Mouse (Mus musculus) midbrain, embryonic 15.5 days (tissue): ENCODE data around the gene Tex37. TPM values are rescaled to one million over a fixed set of nuclear protein-coding genes. Genes with fewer than 3 reads are reported as not detected.

Experiments used
- ATAC-seq: fragments of 200-750 bp; cut with Nextera tagmentation; replicated peaks from 2 replicates; pipeline ENCODE4 v1.8.0; 2017; ENCODE audit warnings: moderate TSS enrichment
- H3K27ac ChIP-seq: fragments of 300-500 bp; sonication (generic); 2 replicates; pipeline ENCODE4 v1.5.1; 2015; ENCODE audit warnings: mild to moderate bottlenecking, inconsistent platforms
- H3K27me3 ChIP-seq: fragments of 300-500 bp; sonication (generic); replicated peaks from 2 replicates; pipeline ENCODE4 v1.6.1; 2015; ENCODE audit warnings: inconsistent platforms
- H3K36me3 ChIP-seq: fragments of 300-500 bp; sonication (generic); replicated peaks from 2 replicates; pipeline ENCODE4 v1.6.1; 2015; ENCODE audit warnings: inconsistent platforms
- H3K4me1 ChIP-seq: fragments of 300-500 bp; sonication (generic); 2 replicates; pipeline ENCODE4 v1.6.1; 2015; ENCODE audit warnings: inconsistent platforms
- H3K4me2 ChIP-seq: fragments of 300-500 bp; sonication (generic); 2 replicates; pipeline ENCODE4 v1.6.1; 2015; ENCODE audit warnings: inconsistent platforms, mild to moderate bottlenecking, moderate library complexity
- H3K4me3 ChIP-seq: fragments of 300-500 bp; sonication (generic); 2 replicates; pipeline ENCODE4 v1.5.1; 2015; ENCODE audit warnings: mild to moderate bottlenecking, inconsistent platforms
- H3K9ac ChIP-seq: fragments of 300-500 bp; sonication (generic); 2 replicates; pipeline ENCODE4 v1.6.1; 2015; ENCODE audit warnings: mild to moderate bottlenecking, inconsistent platforms
- H3K9me3 ChIP-seq: fragments of 300-500 bp; sonication (generic); 2 replicates; pipeline ENCODE4 v1.6.1; 2016; ENCODE audit warnings: inconsistent platforms
- WGBS: fragments of 180-500 bp; shearing (Covaris S2); methylation state at CpG from one replicate; pipeline ENCODE4 v1.1.7; 2015; ENCODE audit warnings: mixed read lengths; 5-methylcytosine and 5-hydroxymethylcytosine counted together
- polyA plus RNA-seq: library from polyadenylated mRNA; unstranded; fragments of >200 nt; fragmentation: Nextera tagmentation; extraction: Ambion mirVana; gene quantifications from 2 replicates; pipeline ENCODE4 v1.2.1, GENCODE M21; 2015

Gene Tex37
- polyA plus RNA-seq, 1 experiment from 2014 or later: not detected

DNA sequence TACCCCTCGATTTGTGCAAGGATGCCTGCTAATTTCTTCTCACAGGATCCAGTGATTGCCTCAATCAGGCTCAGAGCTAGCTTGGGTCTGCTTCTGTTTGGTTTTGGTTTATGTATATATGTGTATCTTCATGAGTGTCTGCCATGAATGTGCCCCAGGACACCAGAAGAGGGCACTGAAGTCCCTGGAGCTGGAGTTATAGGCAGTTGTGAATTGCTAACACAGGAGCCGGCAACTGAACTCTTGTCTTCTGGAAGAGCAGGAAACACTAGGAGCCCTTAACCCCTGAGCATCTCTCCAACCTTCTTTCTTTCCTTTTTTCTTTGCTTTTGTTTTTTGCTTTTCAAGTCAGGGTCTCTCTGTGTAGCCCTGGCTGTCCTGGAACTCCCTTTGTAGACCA, 13.1 kb upstream of the Tex37 start:
- Histone ChIP-seq H3K27ac (no peak overlapping the region), H3K9me3 (no peaks in the 10 kb centered on the region), H3K9ac (no peak overlapping the region), H3K4me2 (no peak overlapping the region), H3K4me1 (peaks cover 3% of the 10 kb centered on the region; the same call in 1 of the 2 replicates), H3K4me3 (no peak overlapping the region), H3K27me3 (no peaks in the 10 kb centered on the region), H3K36me3 (no peaks in the 10 kb centered on the region)
- 88% methylated on average over 2 of the region's 2 CpGs for WGBS
- ATAC-seq: no peak

DNA sequence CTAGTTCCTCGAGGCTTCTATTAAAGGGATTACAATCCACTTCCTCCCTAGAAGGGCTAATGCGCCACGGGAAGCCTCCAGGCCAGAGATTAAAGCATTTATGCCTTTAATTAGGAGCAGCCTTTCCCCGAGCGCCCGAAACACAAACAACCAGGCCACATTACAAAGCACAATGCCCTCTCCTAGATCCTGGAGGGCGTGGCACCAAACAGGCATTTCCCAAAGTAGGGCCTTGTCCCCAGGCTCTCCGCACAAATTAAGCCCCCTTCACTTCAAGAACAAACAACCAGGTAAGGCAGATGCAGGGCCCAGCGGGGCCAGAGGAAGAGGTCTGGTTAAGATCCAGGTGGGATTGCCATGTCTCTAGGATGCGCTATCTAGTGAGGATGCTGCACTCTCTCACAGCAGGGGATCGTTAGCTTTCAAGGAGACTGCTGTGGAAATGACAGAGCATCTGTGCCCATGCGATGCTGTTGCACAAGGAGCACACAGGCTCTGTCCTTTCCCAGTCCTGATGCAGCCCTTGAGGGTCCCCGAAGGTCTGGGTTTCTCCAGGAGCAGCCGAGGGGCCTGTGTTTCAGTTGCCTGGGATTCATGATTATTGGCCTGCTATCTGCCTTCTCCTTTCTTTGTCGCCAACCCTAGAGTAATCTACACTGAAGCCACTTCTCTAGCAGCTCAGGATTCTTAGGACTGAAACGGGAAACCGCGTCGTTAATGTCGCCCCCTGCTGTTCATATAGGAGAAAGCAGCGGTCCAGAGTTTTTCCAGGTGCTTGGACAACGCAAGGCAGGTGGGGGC, 2.7 kb upstream of the Tex37 start:
- H3K27ac ChIP-seq: peak overlapping the region; percentile 70
- peaks cover 10% of the 10 kb centered on the region for H3K4me1 ChIP-seq
- peak overlapping the region; percentile 23 for H3K9ac ChIP-seq
- peak overlapping the region; percentile 11; the same call in 1 of the 2 replicates for H3K4me3 ChIP-seq
- 3% methylated on average over 22 of the region's 22 CpGs for WGBS
- ATAC-seq: peak; percentile 88
- H3K36me3 ChIP-seq: no peaks in the 10 kb centered on the region
- no peaks in the 10 kb centered on the region for H3K27me3 ChIP-seq
- no peaks in the 10 kb centered on the region for H3K9me3 ChIP-seq
- peak overlapping the region; percentile 46 for H3K4me2 ChIP-seq

DNA sequence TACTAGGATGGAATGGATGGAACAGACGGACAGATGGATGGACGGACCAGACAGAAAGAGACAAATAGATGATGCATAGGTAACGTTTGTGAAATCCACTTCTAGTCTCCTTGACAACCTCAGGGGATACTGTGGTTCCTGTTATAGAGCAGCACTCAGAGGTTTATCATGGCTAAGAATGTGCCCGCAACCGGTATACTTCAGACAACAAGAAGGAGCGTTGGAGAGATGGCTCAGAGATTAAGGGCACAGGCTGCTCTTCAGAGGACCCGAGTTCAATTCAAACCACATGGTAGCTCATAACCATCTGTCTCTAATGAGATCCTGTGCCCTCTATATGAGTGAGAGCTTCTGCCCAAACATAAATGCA, 6.3 kb downstream of the Tex37 start:
- no peak overlapping the region for H3K27ac ChIP-seq
- no peaks in the 10 kb centered on the region; the same call in 1 of the 2 replicates for H3K4me1 ChIP-seq
- WGBS: 62% methylated on average over 7 of the region's 7 CpGs
- H3K4me2 ChIP-seq: peak overlapping the region; percentile 42
- H3K27me3 ChIP-seq: no peaks in the 10 kb centered on the region
- ATAC-seq: peak; percentile 51
- H3K4me3 ChIP-seq: peak overlapping the region; percentile 15
- no peaks in the 10 kb centered on the region for H3K9me3 ChIP-seq
- H3K9ac ChIP-seq: no peak overlapping the region
- H3K36me3 ChIP-seq: no peaks in the 10 kb centered on the region

DNA sequence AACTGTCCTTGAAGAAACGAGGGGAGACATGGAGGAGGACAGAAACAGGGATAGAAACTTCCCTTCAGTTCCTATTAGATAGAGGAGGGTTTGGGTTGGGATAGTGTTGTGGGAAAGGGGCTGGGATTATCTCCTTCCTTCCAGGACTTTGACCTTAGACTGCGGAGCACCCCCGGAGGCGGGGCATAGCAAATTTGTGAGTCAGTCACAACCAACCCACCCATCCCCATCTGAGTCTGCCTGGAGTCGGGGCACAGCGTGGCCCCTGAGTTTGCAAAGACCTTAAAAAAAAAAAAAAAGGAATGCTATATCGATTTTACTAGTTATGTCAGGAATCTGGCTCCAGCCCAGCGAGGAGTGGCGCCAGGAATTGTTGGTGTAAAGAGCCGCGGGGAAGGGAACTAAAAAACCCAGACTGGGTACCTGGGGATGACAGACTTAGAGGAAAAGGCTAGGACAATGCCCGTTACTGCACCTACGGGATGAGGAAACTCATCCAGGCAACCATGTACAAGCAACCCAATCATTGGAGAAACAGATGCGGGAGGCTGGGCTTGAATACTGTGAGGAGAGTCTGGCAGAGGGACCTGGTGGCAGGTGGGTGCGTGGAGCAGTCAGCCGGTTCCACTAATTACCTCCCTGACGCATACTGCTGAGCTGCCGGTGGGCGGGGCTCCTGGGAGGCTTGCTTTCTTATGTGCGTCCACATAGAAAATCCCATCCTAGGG, 6.9 kb downstream of the Tex37 start:
- H3K9me3 ChIP-seq: no peaks in the 10 kb centered on the region
- peak overlapping the region; percentile 15 for H3K4me3 ChIP-seq
- H3K4me2 ChIP-seq: peak overlapping the region; percentile 42
- peaks cover 3% of the 10 kb centered on the region; the same call in 1 of the 2 replicates for H3K36me3 ChIP-seq
- WGBS: 17% methylated on average over 20 of the region's 20 CpGs
- ATAC-seq: peak; percentile 77
- H3K27ac ChIP-seq: no peak overlapping the region
- no peaks in the 10 kb centered on the region for H3K27me3 ChIP-seq
- no peak overlapping the region for H3K9ac ChIP-seq
- no peaks in the 10 kb centered on the region; the same call in 1 of the 2 replicates for H3K4me1 ChIP-seq

DNA sequence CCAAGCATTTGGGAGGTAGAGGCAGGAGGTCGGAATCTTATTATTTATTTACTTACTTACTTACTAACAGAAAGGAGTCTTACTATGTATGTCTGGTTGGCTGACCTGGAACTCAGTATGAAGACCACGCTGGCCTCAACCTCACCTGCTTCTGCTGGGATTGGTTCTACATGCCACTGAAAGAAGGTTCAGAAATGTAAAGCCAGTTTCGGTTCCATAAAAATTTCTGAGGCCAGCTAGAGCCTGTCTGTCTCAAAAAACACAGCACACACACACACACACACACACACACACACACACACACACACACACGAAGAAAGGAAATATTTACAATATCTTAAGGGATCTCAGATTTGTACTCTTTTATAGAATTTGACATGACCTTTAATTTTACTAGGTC, 8.4 kb downstream of the Tex37 start:
- H3K9ac ChIP-seq: no peak overlapping the region
- no peaks in the 10 kb centered on the region; the same call in 1 of the 2 replicates for H3K4me1 ChIP-seq
- no peak overlapping the region for H3K27ac ChIP-seq
- H3K36me3 ChIP-seq: peaks cover 11% of the 10 kb centered on the region; the same call in 1 of the 2 replicates
- H3K9me3 ChIP-seq: no peaks in the 10 kb centered on the region
- ATAC-seq: no peak
- 84% methylated on average over 4 of the region's 4 CpGs for WGBS
- no peak overlapping the region for H3K4me3 ChIP-seq
- H3K27me3 ChIP-seq: no peaks in the 10 kb centered on the region
- no peak overlapping the region for H3K4me2 ChIP-seq

DNA sequence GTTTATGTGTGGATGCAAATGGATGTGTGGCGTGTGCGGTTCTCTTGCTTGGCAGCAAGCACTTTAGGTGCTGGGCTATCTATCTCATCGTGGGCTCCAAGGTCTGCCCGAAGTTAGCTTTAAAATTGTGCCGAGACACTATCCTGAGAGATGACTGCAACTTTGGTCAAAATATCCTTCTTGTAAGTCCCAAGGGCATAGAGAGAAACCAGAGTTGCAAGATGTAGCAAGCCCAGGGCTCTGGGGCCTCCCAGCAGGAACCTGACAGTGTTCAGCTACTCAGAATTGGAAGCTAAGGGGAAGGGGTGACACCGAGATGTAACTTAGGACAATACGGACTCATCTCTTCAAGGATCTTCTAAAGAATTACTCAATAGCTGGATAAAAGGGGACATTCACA, 9.2 kb downstream of the Tex37 start:
- ATAC-seq: no peak
- no peaks in the 10 kb centered on the region for H3K27me3 ChIP-seq
- 91% methylated on average over 7 of the region's 7 CpGs for WGBS

DNA sequence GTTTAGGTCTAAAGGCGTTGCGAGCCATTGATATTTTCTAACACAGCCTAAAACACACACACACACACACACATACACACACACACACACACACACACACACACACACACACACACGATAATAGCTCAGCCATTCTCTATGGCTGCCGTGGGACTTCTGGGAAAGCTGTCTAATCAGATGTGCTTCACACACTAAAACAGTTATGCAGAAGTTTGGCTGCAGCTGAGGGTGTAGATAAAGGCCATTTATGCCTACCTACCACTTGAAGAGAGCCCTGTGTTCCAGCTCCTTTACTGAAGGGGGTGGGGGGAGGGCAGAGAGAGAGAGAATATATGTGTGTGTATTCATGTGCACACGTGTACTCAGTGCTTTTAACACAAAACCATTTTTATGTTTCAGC, 15.0 kb downstream of the Tex37 start:
- WGBS: 86% methylated on average over 5 of the region's 5 CpGs
- no peaks in the 10 kb centered on the region for H3K27me3 ChIP-seq
- no peaks in the 10 kb centered on the region for H3K9me3 ChIP-seq
- no peak overlapping the region for H3K9ac ChIP-seq
- no peak overlapping the region for H3K4me3 ChIP-seq
- peaks cover 24% of the 10 kb centered on the region for H3K36me3 ChIP-seq
- no peak overlapping the region for H3K27ac ChIP-seq
- H3K4me1 ChIP-seq: no peaks in the 10 kb centered on the region; the same call in 1 of the 2 replicates
- H3K4me2 ChIP-seq: no peak overlapping the region
- ATAC-seq: no peak

More for the DNA sequence above, 9.2 kb downstream of the Tex37 start:
- no peaks in the 10 kb centered on the region; the same call in 1 of the 2 replicates for H3K4me1 ChIP-seq
- H3K27ac ChIP-seq: no peak overlapping the region
- H3K4me2 ChIP-seq: no peak overlapping the region
- H3K9me3 ChIP-seq: no peaks in the 10 kb centered on the region
- peaks cover 13% of the 10 kb centered on the region for H3K36me3 ChIP-seq
- no peak overlapping the region for H3K9ac ChIP-seq
- H3K4me3 ChIP-seq: no peak overlapping the region

DNA sequence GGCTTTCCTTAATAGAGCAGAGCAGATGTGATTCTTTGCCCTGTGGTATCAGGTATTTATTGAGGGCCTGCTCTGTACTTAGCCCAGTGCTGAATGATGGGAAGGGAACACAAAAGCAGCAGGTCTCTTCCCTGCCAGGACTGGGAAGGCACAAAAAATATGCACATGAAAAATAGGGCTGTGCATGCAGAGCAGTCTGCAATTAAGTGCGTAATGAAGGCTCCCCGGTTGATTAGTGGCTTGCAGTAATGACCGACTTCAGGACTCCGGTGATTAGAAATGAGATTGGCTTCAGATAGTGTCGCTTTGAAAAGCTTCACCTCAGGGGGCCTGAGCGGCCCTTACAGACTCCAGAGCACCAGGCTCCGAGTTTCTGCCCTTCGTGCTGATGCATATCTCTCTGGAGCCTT, 19.1 kb downstream of the Tex37 start:
- H3K9ac ChIP-seq: no peak overlapping the region
- no peaks in the 10 kb centered on the region; the same call in 1 of the 2 replicates for H3K4me1 ChIP-seq
- H3K9me3 ChIP-seq: no peaks in the 10 kb centered on the region
- whole genome bisulfite sequencing: 28% methylated on average over 8 of the region's 8 CpGs
- no peak overlapping the region for H3K4me2 ChIP-seq
- no peaks in the 10 kb centered on the region for H3K27me3 ChIP-seq
- H3K4me3 ChIP-seq: no peak overlapping the region
- peak; percentile 49; the same call in 1 of the 2 replicates for ATAC-seq
- no peak overlapping the region for H3K27ac ChIP-seq
- H3K36me3 ChIP-seq: peaks cover 19% of the 10 kb centered on the region

DNA sequence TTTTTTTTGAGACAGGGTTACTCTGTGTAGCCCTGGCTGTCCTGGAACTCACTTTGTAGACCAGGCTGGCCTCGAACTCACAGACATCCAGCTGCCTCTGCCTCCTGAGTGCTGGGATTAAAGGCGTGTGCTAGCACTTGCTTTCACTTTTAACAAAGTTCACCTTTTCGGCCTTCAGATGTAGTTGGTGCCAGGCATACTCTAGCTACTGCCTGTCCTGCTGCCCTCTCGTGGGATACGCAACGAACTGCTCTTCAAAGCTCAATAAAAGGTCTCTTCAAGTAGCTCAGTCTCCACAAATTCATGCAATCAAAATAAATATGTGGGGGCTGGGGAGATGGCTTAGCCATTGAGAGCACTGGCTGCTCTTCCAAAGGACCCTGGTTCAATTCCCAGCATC, 20.6 kb downstream of the Tex37 start:
- Histone ChIP-seq H3K27me3 (no peaks in the 10 kb centered on the region), H3K4me1 (no peaks in the 10 kb centered on the region; the same call in 1 of the 2 replicates), H3K4me2 (no peak overlapping the region), H3K9ac (no peak overlapping the region), H3K4me3 (no peak overlapping the region), H3K27ac (no peak overlapping the region), H3K36me3 (peaks cover 20% of the 10 kb centered on the region; the same call in 1 of the 2 replicates), H3K9me3 (no peaks in the 10 kb centered on the region)
- ATAC-seq: no peak
- whole genome bisulfite sequencing: 82% methylated on average over 6 of the region's 6 CpGs

DNA sequence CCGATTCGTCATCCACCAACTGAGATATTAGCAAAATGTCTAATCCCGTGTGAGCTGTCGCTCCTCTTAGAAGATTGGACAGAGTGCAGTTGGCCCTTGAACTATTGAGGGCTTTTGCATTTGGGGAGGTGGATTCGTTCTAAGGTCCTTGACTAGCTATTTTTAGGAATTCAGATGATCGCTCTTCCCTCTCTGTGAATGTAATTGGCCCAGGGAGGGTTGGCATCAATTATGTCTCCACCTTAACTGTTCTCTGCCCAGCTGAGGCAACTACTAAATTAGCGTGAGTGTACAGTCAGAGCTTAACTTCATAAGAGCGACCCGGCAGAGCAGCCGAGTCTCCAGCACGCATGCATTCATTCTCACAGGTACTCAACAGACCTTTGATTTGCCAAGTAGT, 30.7 kb downstream of the Tex37 start:
- Histone ChIP-seq H3K4me1 (no peaks in the 10 kb centered on the region), H3K36me3 (peaks cover 48% of the 10 kb centered on the region), H3K4me2 (no peak overlapping the region), H3K27me3 (no peaks in the 10 kb centered on the region), H3K9ac (no peak overlapping the region), H3K4me3 (no peak overlapping the region), H3K27ac (no peak overlapping the region), H3K9me3 (no peaks in the 10 kb centered on the region)
- WGBS: 87% methylated on average over 11 of the region's 11 CpGs
- no peak for ATAC-seq

DNA sequence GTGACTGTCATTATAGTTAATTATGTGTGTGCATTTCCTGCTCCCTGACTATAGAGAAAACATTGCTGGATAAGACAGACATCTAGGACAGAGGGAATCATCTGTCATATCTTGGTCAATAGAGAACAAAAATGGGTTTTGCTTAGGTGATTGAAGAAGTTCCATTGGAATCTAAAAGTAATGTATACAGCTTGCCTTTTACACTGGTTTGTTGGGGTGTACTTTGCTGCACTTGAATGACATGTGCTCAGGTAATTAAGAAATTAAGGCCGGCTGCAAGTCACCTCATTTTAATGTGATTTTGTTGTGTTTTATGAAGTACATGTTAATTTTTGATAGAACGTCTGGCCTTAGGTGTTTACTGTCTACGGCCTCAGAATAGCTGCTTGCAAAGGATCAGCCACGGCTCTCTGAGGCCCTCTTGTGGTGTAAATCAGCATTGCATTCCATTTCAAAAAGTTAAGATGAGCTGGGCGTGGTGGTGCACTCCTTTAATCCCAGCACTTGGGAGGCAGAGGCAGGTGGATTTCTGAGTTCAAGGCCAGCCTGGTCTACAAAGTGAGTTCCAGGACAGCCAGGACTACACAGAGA, 37.9 kb downstream of the Tex37 start:
- no peak overlapping the region for H3K4me3 ChIP-seq
- no peak overlapping the region for H3K27ac ChIP-seq
- no peaks in the 10 kb centered on the region for H3K4me1 ChIP-seq
- H3K27me3 ChIP-seq: no peaks in the 10 kb centered on the region
- WGBS: 11% methylated on average over 5 of the region's 5 CpGs
- H3K4me2 ChIP-seq: no peak overlapping the region
- H3K9ac ChIP-seq: no peak overlapping the region
- H3K36me3 ChIP-seq: peaks cover 25% of the 10 kb centered on the region; the same call in 1 of the 2 replicates
- ATAC-seq: peak; percentile 73
- no peaks in the 10 kb centered on the region for H3K9me3 ChIP-seq

DNA sequence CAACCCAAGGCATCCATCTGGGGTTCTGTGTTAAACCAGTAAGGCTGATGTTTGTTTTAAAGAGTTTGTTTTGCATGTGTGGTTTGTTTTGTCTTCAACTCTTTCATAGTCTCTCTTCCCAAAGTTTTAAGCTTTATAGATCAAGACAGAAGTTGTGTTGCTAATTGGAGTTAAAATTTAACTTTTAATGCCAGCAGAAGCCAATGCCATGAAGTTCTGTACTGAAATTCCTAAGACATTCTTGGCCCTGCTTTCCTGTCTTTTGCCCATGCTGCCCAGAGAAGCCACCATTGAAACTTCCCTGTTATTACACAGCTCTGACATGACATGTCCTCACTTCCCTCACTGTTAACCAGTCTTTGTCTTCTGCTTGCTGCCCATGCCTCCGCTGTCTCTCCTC, 43.7 kb downstream of the Tex37 start:
- Histone ChIP-seq H3K9ac (no peak overlapping the region), H3K9me3 (no peaks in the 10 kb centered on the region), H3K27me3 (no peaks in the 10 kb centered on the region), H3K4me1 (no peaks in the 10 kb centered on the region), H3K27ac (no peak overlapping the region), H3K4me2 (no peak overlapping the region), H3K4me3 (no peak overlapping the region), H3K36me3 (peaks cover 4% of the 10 kb centered on the region; the same call in 1 of the 2 replicates)
- no peak for ATAC-seq
- WGBS: 95% methylated on average over 1 of the region's 1 CpGs
